Mouse (Mus musculus) stomach, embryonic 15.5 days (tissue): ENCODE data around the gene Dgcr2. TPM values are rescaled to one million over a fixed set of nuclear protein-coding genes. Genes with fewer than 3 reads are reported as not detected.

ENCODE experiments used
- ATAC-seq: fragments of 200-750 bp; cut with Nextera tagmentation; 2 replicates; pipeline ENCODE4 v1.8.0; 2017; ENCODE audit warnings: low read depth, moderate number of reproducible peaks, moderate TSS enrichment; ENCODE audit not compliant: insufficient read depth, low FRiP score
- H3K27ac ChIP-seq: fragments of 300-500 bp; sonication (generic); 2 replicates; pipeline ENCODE4 v1.5.1; 2015; ENCODE audit warnings: mild to moderate bottlenecking, inconsistent platforms
- H3K27me3 ChIP-seq: fragments of 300-500 bp; sonication (generic); replicated peaks from 2 replicates; pipeline ENCODE4 v1.6.1; 2015; ENCODE audit warnings: inconsistent platforms
- H3K36me3 ChIP-seq: fragments of 300-500 bp; sonication (generic); 2 replicates; pipeline ENCODE4 v1.6.1; 2015; ENCODE audit warnings: inconsistent platforms
- H3K4me1 ChIP-seq: fragments of 300-500 bp; sonication (generic); 2 replicates; pipeline ENCODE4 v1.6.1; 2015; ENCODE audit warnings: inconsistent platforms
- H3K4me2 ChIP-seq: fragments of 300-500 bp; sonication (generic); 2 replicates; pipeline ENCODE4 v1.6.1; 2015; ENCODE audit warnings: mild to moderate bottlenecking, inconsistent platforms
- H3K4me3 ChIP-seq: fragments of 300-500 bp; sonication (generic); replicated peaks from 2 replicates; pipeline ENCODE4 v1.5.1; 2015; ENCODE audit warnings: inconsistent platforms
- H3K9ac ChIP-seq: fragments of 300-500 bp; sonication (generic); 2 replicates; pipeline ENCODE4 v1.6.1; 2015; ENCODE audit warnings: inconsistent platforms
- H3K9me3 ChIP-seq: fragments of 300-500 bp; sonication (generic); 2 replicates; pipeline ENCODE4 v1.6.1; 2016; ENCODE audit warnings: inconsistent platforms
- WGBS: fragments of 180-500 bp; shearing (Covaris S2); methylation state at CpG from one replicate; pipeline ENCODE4 v1.1.7; 2015; 5-methylcytosine and 5-hydroxymethylcytosine counted together
- polyA plus RNA-seq: library from polyadenylated mRNA; unstranded; fragments of >200 nt; fragmentation: Nextera tagmentation; extraction: Ambion mirVana; gene quantifications from 2 replicates; pipeline ENCODE4 v1.2.1, GENCODE M21; 2015

Dgcr2 gene
- polyA plus RNA-seq, 1 experiment from 2014 or later, result 74.6 TPM

DNA sequence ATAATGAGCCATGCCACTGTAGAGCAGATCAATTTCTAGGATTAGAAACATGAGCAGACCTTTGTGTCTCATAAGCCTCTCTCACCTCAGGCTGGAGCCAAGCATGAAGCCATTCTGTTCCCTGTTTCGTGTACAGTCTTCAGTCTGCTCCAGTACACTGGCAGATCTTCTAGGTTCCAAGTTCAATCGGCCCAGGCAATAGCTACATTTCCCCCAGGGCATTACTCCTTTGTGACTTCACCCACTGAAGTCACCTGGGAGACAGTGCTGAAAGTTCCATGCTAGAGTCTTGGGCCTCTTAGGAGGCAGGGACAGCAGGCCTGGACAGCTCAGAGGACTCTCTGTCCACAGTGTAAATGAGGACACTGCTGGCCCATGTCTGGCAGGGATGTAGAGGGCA, 4.4 kb downstream of the Dgcr2 start, which contains the start of gene Tssk1:
Tssk1 (plus strand) TSS at position 301 of the 400 bp plus-strand sequence.
- Histone ChIP-seq H3K27ac (no peak within 1 kb of the TSS), H3K27me3 (no peaks in the 10 kb centered on the region), H3K36me3 (peaks cover 5% of the 10 kb centered on the region; the same call in 1 of the 2 replicates), H3K9me3 (no peaks in the 10 kb centered on the region), H3K4me1 (peaks cover 15% of the 10 kb centered on the region), H3K4me3 (no peak within 1 kb of the TSS), H3K9ac (no peak within 1 kb of the TSS), H3K4me2 (no peak within 1 kb of the TSS)
- ATAC-seq, result no peak
- 76% methylated on average over 2 of the region's 2 CpGs for WGBS

DNA sequence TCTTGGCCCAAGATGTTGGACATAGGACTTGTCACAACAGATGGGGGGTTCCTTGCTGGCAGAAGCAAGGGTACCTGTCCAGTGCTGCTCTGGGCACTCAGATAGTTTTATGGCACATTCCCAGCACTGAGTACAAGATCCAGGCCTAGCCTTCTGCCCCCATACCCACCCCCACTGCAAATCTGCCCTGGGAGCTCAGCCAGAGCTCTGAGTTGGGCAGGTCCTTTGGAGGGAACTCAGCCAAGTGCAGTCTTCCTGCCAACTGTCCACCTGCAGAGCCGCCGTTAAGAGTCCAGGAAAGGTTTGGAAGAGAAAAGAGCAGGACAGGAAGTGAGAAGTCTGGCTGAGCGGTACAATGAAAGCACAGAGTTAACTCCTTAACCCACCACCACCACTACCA, 5.8 kb downstream of the Dgcr2 start:
- 45% methylated on average over 3 of the region's 3 CpGs for WGBS
- peaks cover 15% of the 10 kb centered on the region for H3K4me1 ChIP-seq
- H3K4me3 ChIP-seq, result no peak overlapping the region
- peak overlapping the region; percentile 97; the same call in 1 of the 2 replicates for H3K27ac ChIP-seq
- no peak for ATAC-seq
- no peak overlapping the region for H3K4me2 ChIP-seq
- H3K36me3 ChIP-seq, result no peaks in the 10 kb centered on the region
- no peak overlapping the region for H3K9ac ChIP-seq
- no peaks in the 10 kb centered on the region for H3K9me3 ChIP-seq
- no peaks in the 10 kb centered on the region for H3K27me3 ChIP-seq

DNA sequence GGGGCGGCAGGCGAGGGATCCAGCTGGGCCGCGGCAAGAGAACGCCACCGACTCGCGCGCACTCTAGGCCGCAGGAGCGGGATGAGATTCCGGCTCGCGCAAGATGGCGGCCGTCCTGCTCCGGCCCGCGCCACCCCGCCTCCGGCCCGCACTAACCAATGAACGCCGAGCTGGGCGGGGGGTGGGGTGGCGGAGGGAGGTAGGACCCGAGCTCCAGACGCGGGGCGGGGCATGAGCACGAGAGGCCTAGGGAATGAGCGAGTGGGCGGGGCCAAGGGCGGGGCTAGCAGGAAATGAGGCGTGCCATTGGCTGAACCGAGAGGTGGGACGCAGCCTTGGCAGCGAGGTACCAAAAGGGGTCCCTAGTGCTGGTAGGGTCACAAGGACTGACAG, 6.8 kb downstream of the Dgcr2 start, which contains the start of gene Gm20518:
Gm20518 (minus strand) TSS at position 105 of the 393 bp plus-strand sequence.
- Histone ChIP-seq H3K9me3 (no peaks in the 10 kb centered on the region), H3K27me3 (no peaks in the 10 kb centered on the region), H3K27ac (peak within 1 kb of the TSS; percentile 97), H3K9ac (peak within 1 kb of the TSS; percentile 98), H3K36me3 (no peaks in the 10 kb centered on the region), H3K4me2 (peak within 1 kb of the TSS; percentile 83), H3K4me1 (peaks cover 15% of the 10 kb centered on the region), H3K4me3 (peak within 1 kb of the TSS; percentile 99)
- WGBS, result 1% methylated on average over 38 of the region's 38 CpGs
- ATAC-seq, result peak; percentile 97

DNA sequence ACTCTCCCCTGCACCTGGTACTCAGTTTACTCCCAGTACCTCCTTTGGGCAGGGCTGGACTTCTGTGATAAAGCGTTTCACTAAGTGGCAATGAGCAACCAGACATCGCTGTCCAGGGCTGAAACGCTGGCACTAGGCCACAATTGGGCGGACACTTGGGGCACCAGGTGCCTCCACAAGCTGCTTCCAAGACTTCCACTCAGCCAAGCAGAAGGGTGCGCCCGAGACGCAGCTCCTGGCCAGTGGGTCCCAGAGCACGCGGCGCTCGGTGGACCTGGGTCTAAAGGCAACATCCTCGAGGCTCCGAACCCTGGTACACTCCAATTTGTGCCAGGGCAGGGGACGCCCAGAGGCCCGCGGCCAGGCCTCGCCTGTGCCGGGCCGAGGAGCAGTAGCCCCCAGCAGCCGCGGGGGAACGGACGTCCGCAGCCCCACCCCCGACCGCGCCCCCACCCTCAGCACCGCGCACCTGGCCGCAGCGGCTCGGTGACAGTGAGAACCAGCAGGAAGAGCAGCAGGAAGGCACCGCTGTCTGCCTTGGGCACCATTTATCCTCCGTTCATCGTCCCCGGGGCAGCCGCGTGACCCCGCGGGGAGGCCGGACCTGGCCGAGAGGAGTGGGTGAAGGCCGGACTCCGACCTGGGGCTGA, 7.3 kb downstream of the Dgcr2 start:
- Histone ChIP-seq H3K36me3 (no peaks in the 10 kb centered on the region), H3K4me3 (peak overlapping the region; percentile 99), H3K4me2 (peak overlapping the region; percentile 83), H3K27ac (peak overlapping the region; percentile 97), H3K9ac (peak overlapping the region; percentile 98), H3K9me3 (no peaks in the 10 kb centered on the region), H3K27me3 (no peaks in the 10 kb centered on the region), H3K4me1 (peaks cover 15% of the 10 kb centered on the region)
- peak; percentile 64 for ATAC-seq
- under 1% methylated on average over 44 of the region's 44 CpGs for WGBS

DNA sequence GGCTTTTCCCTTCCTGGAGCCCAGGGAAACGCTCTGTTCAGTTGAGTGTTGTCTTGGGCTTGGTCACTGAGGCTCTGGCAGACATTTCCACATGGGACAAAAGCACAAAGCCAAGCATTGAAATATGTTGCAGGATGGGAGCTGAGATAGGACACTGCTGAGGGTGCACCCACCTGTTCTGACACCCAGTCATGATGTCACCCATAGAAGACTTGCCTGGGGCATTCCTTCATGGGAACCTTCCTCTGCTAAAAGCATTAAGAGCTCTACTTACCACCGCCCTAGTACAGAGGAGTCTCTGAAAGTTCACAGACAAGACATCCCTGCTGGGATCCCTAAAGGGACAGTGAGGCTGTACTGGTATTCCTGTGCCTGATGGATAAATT, 8.0 kb downstream of the Dgcr2 start:
- Histone ChIP-seq H3K27ac (peak overlapping the region; percentile 97; the same call in 1 of the 2 replicates), H3K4me3 (peak overlapping the region; percentile 99), H3K4me2 (peak overlapping the region; percentile 83), H3K36me3 (no peaks in the 10 kb centered on the region), H3K27me3 (no peaks in the 10 kb centered on the region), H3K4me1 (peaks cover 15% of the 10 kb centered on the region), H3K9me3 (no peaks in the 10 kb centered on the region), H3K9ac (peak overlapping the region; percentile 98; the same call in 1 of the 2 replicates)
- no peak for ATAC-seq
- 32% methylated on average over 2 of the region's 2 CpGs for WGBS

DNA sequence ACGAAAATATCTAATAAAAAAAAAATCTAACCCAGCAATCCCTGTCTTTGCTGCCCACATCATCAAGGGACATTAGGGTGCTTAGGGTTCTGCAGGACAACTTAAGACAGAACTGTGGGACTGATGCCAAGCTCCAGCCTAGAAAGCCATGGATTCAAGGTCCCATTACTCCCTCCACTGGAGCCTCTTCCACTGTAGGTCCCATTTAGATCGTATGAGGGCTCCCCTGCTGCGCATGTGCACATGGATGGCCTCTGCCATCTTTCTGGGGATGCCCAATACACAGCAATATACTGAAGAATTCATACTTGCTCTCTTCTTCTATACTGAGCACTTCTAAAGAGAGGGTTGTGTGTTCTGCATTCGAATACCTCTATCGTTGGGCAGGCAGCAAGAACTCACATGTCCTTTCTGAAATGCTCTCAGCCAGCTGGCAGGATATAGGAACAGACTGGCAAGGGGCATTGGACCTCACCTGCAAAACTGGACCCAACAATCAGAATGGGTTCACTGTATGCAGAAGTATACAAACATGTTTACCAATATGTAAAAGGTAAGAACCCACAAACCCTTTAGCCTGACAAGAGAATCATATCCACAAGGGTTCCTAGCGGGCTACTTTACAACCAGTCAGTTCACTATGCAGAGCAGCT, 8.5 kb downstream of the Dgcr2 start:
- H3K4me3 ChIP-seq, result peak overlapping the region; percentile 99
- H3K9ac ChIP-seq, result no peak overlapping the region
- WGBS, result 80% methylated on average over 6 of the region's 6 CpGs

DNA sequence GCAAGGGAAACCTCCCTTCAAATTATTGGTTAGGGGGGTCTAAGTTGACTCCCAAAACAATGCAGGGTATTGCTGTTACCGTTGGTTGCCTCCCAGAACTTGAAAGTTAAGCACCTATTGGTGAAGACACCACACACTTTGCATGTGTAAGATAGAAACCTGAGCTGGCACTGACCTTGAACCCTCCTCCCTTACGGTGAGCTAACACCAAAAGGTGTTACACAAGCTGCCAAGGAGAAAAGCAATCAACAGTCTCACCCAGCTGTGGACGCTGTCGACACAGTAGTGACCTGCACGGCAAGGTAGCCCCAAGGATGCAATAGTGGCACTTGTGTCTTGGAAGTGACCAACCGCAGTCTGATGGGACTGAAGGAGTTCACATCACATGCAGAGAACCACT, 14.2 kb downstream of the Dgcr2 start:
- WGBS, result 70% methylated on average over 6 of the region's 6 CpGs
- no peaks in the 10 kb centered on the region for H3K9me3 ChIP-seq
- ATAC-seq, result no peak

More for the DNA sequence above, 8.5 kb downstream of the Dgcr2 start:
- Histone ChIP-seq H3K27me3 (no peaks in the 10 kb centered on the region), H3K4me1 (peaks cover 15% of the 10 kb centered on the region), H3K27ac (no peak overlapping the region), H3K9me3 (no peaks in the 10 kb centered on the region), H3K36me3 (no peaks in the 10 kb centered on the region), H3K4me2 (peak overlapping the region; percentile 83)
- ATAC-seq, result no peak

DNA sequence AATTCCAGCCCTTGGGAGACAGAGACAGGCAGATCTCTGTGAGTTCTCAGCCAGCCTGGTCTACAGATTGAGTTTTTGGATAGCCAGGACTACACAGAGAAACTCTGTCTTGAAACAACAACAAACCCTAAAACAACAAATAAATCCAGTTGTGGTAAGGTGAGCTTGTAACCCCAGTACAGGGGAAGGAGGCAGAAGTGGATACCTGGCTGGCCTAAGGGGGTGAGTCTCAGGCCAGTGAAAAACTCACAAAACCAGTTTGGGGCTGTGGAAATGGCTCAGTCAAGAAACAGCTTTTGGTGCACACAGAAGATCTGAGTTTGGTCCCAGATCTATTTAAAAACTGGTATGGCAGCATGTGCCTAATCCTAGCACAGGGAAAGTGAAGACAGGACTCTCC, 16.2 kb downstream of the Dgcr2 start:
- Histone ChIP-seq H3K36me3 (peaks cover 2% of the 10 kb centered on the region), H3K4me2 (no peak overlapping the region), H3K9ac (no peak overlapping the region), H3K9me3 (no peaks in the 10 kb centered on the region), H3K4me3 (no peak overlapping the region), H3K4me1 (peaks cover 13% of the 10 kb centered on the region), H3K27ac (no peak overlapping the region), H3K27me3 (no peaks in the 10 kb centered on the region)
- no peak for ATAC-seq

More for the DNA sequence above, 14.2 kb downstream of the Dgcr2 start:
- Histone ChIP-seq H3K9ac (no peak overlapping the region), H3K36me3 (no peaks in the 10 kb centered on the region; the same call in 1 of the 2 replicates), H3K27ac (no peak overlapping the region), H3K4me3 (no peak overlapping the region), H3K27me3 (no peaks in the 10 kb centered on the region), H3K4me2 (no peak overlapping the region), H3K4me1 (peaks cover 13% of the 10 kb centered on the region)

DNA sequence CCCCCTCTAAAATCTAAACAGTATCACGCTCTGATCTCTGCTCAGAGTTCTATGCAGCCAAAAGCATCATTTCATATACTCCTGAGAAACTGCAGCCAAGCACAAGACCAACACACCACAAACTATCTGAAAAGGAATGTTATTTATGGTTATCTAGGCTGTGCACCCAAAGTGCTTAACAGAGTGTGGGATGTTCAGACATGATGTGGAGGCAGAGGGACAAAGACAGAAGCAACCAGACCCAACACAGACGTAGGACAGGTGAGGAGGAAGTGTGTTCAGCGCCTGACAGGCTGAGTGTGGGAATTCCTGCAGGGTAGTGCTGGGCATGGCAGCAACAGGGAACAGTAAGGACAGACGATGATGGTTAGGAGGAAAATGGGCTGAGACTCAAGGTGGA, 18.8 kb downstream of the Dgcr2 start:
- H3K4me2 ChIP-seq, result no peak overlapping the region
- H3K9me3 ChIP-seq, result no peaks in the 10 kb centered on the region
- no peaks in the 10 kb centered on the region for H3K27me3 ChIP-seq
- 86% methylated on average over 4 of the region's 4 CpGs for WGBS
- peaks cover 13% of the 10 kb centered on the region for H3K4me1 ChIP-seq
- no peak overlapping the region for H3K27ac ChIP-seq
- no peak for ATAC-seq
- no peak overlapping the region for H3K4me3 ChIP-seq
- H3K36me3 ChIP-seq, result peaks cover 3% of the 10 kb centered on the region
- H3K9ac ChIP-seq, result no peak overlapping the region

DNA sequence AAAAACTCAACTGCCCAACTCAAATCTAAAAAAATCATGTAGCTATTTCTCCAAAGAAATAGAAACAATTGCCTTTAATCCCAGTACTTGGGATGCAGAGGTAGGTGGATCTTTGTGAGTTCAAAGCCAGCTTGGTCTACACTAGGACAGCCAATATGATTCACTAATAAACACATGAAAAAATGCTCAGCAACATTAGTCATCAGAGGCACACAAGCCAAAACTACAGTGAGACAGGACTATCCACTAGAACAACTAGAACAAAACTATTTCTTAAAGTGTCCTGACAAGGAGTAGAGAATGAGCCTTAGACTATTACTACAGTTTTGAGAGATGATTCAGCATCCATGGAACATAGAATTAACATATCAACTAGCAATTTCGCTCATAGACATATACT, 22.3 kb downstream of the Dgcr2 start:
- WGBS, result 92% methylated on average over 1 of the region's 1 CpGs
- no peak overlapping the region for H3K4me2 ChIP-seq
- no peaks in the 10 kb centered on the region for H3K9me3 ChIP-seq
- H3K4me1 ChIP-seq, result no peaks in the 10 kb centered on the region
- peaks cover 7% of the 10 kb centered on the region; the same call in 1 of the 2 replicates for H3K36me3 ChIP-seq
- no peak overlapping the region for H3K27ac ChIP-seq
- no peak overlapping the region for H3K4me3 ChIP-seq
- no peak overlapping the region for H3K9ac ChIP-seq
- H3K27me3 ChIP-seq, result no peaks in the 10 kb centered on the region
- ATAC-seq, result no peak

DNA sequence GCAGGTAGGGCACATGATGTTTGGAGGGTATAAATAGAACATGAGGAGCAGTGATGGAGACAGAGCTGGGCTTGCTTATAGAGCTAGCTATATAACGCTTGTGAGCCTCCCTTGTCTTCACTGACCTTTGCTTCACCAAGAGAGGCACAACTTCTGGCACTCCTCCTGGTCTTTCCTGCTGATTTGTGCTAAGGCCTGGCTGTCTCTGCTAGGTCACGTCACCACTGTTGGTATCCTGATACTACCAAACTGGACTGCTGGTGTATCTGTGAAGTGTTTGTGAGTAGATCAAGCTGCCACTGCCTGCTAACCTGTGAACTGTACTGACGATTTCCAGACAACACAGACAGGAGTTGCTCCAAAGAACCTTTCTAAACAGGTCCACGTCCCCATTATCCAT, 23.2 kb downstream of the Dgcr2 start:
- no peak overlapping the region for H3K9ac ChIP-seq
- no peaks in the 10 kb centered on the region for H3K9me3 ChIP-seq
- ATAC-seq, result no peak
- no peaks in the 10 kb centered on the region for H3K4me1 ChIP-seq
- H3K4me2 ChIP-seq, result no peak overlapping the region
- 71% methylated on average over 4 of the region's 4 CpGs for WGBS
- H3K27me3 ChIP-seq, result no peaks in the 10 kb centered on the region
- H3K27ac ChIP-seq, result no peak overlapping the region
- no peak overlapping the region for H3K4me3 ChIP-seq
- peaks cover 7% of the 10 kb centered on the region; the same call in 1 of the 2 replicates for H3K36me3 ChIP-seq

DNA sequence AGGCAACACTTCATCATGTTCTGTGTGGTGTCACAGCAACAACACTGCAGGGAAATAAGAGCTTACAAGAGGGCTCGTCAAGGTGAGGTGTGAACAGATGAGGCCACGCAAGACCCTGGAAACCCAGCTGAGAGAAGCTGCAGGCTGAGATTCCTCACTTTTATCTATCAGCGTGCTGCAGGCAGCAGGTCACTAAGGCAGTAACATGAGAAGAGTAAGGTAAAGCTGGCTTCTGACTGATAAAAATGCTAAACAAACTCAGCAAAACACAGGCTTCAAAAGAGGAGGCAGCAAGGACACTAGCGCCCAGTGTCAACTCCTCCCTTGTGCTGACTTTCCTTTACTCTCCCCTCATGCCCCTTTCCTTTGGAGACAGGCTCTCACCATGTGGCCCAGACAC, 25.4 kb downstream of the Dgcr2 start:
- peaks cover 7% of the 10 kb centered on the region; the same call in 1 of the 2 replicates for H3K36me3 ChIP-seq
- WGBS, result 46% methylated on average over 4 of the region's 4 CpGs
- H3K4me1 ChIP-seq, result no peaks in the 10 kb centered on the region
- H3K9ac ChIP-seq, result no peak overlapping the region
- no peaks in the 10 kb centered on the region for H3K27me3 ChIP-seq
- H3K4me2 ChIP-seq, result no peak overlapping the region
- H3K9me3 ChIP-seq, result no peaks in the 10 kb centered on the region
- H3K4me3 ChIP-seq, result no peak overlapping the region
- no peak overlapping the region for H3K27ac ChIP-seq
- no peak for ATAC-seq
